Mouse (Mus musculus) forebrain, embryonic 11.5 days (tissue): ENCODE data around the gene Cnot6. TPM values are rescaled to one million over a fixed set of nuclear protein-coding genes. Genes with fewer than 3 reads are reported as not detected.

ENCODE experiments used
- ATAC-seq: fragments of 200-750 bp; cut with Nextera tagmentation; replicated peaks from 2 replicates; pipeline ENCODE4 v1.8.0; 2017; ENCODE audit warnings: moderate TSS enrichment; ENCODE audit not compliant: low FRiP score
- DNase-seq: peaks from one replicate; pipeline ENCODE4 v3.0.0-alpha.2; 2017; ENCODE audit warnings: low spot score
- H3K27ac ChIP-seq: fragments of 300-500 bp; sonication (generic); 2 replicates; pipeline ENCODE4 v1.5.1; 2014; ENCODE audit warnings: low read depth, low read length
- H3K27me3 ChIP-seq: fragments of 300-500 bp; sonication (generic); 2 replicates; pipeline ENCODE4 v1.6.1; 2014; ENCODE audit warnings: mild to moderate bottlenecking, low read length, mixed read lengths; ENCODE audit not compliant: control insufficient read depth, insufficient read depth
- H3K36me3 ChIP-seq: fragments of 300-500 bp; sonication (generic); 2 replicates; pipeline ENCODE4 v1.6.1; 2014; ENCODE audit warnings: mild to moderate bottlenecking, low read length, moderate library complexity, mixed read lengths; ENCODE audit not compliant: control insufficient read depth, insufficient read depth
- H3K4me1 ChIP-seq: fragments of 300-500 bp; sonication (generic); replicated peaks from 2 replicates; pipeline ENCODE4 v1.6.1; 2014; ENCODE audit warnings: low read length, mixed read lengths; ENCODE audit not compliant: control insufficient read depth, insufficient read depth
- H3K4me2 ChIP-seq: fragments of 300-500 bp; sonication (generic); 2 replicates; pipeline ENCODE4 v1.6.1; 2014; ENCODE audit warnings: low read depth, mild to moderate bottlenecking, low read length, moderate library complexity, mixed read lengths; ENCODE audit not compliant: severe bottlenecking
- H3K4me3 ChIP-seq: fragments of 300-500 bp; sonication (generic); 2 replicates; pipeline ENCODE4 v1.5.1; 2014; ENCODE audit warnings: low read depth, low read length
- H3K9ac ChIP-seq: fragments of 300-500 bp; sonication (generic); 2 replicates; pipeline ENCODE4 v1.6.1; 2014; ENCODE audit warnings: low read length
- H3K9me3 ChIP-seq: fragments of 300-500 bp; sonication (generic); 2 replicates; pipeline ENCODE4 v1.6.1; 2016; ENCODE audit warnings: low read length, mixed read lengths; ENCODE audit not compliant: control insufficient read depth
- WGBS: fragments of 180-500 bp; shearing (Covaris S2); extraction: QIAGEN DNeasy Blood & Tissue Kit; methylation state at CpG from one replicate; pipeline ENCODE4 v1.1.7; 2014; 5-methylcytosine and 5-hydroxymethylcytosine counted together
- polyA plus RNA-seq: library from polyadenylated mRNA; unstranded; fragments of >200 nt; fragmentation: Nextera tagmentation; extraction: Ambion mirVana; gene quantifications from 2 replicates; pipeline ENCODE4 v1.2.1, GENCODE M21; 2014

Cnot6 gene
- polyA plus RNA-seq: 55.3 and 60.2 TPM in 2 replicates

GRCm38 (mm10) chr11:49712555-49713335 lies at the start of gene Cnot6:
Cnot6 (minus strand) TSS chr11:49712723.
- peak within 1 kb of the TSS; percentile 91 for H3K27ac ChIP-seq
- peak within 1 kb of the TSS; percentile 99 for H3K9ac ChIP-seq
- peaks cover 6% of the 10 kb centered on the region; the same call in 1 of the 2 replicates for H3K4me1 ChIP-seq
- WGBS: 2% methylated on average over 61 of the region's 65 CpGs
- DNase-seq (peak; percentile 99), ATAC-seq (peak; percentile 98)
- H3K27me3 ChIP-seq: no peaks in the 10 kb centered on the region
- H3K4me2 ChIP-seq: peak within 1 kb of the TSS; percentile 60
- peak within 1 kb of the TSS; percentile 98 for H3K4me3 ChIP-seq
- no peaks in the 10 kb centered on the region; the same call in 1 of the 2 replicates for H3K36me3 ChIP-seq
- H3K9me3 ChIP-seq: no peaks in the 10 kb centered on the region

- 93% methylated on average over 5 of the region's 5 CpGs for WGBS
- no peak overlapping the region for H3K27ac ChIP-seq
- no peak for DNase-seq
- no peak overlapping the region for H3K4me2 ChIP-seq
- no peaks in the 10 kb centered on the region for H3K36me3 ChIP-seq
- no peaks in the 10 kb centered on the region for H3K4me1 ChIP-seq
- H3K9me3 ChIP-seq: no peaks in the 10 kb centered on the region
- ATAC-seq: no peak
- H3K9ac ChIP-seq: no peak overlapping the region
- H3K27me3 ChIP-seq: no peaks in the 10 kb centered on the region
- no peak overlapping the region for H3K4me3 ChIP-seq
Observed at GRCm38 (mm10) chr11:49761130-49761529, 48.6 kb upstream of the Cnot6 start.

GRCm38 (mm10) chr11:49758096-49758495 lies 45.6 kb upstream of the Cnot6 start:
- WGBS: 88% methylated on average over 3 of the region's 3 CpGs
- DNase-seq (no peak), ATAC-seq (no peak)
- Histone ChIP-seq H3K4me2 (no peak overlapping the region), H3K9me3 (no peaks in the 10 kb centered on the region), H3K4me1 (no peaks in the 10 kb centered on the region), H3K9ac (no peak overlapping the region), H3K36me3 (no peaks in the 10 kb centered on the region), H3K27me3 (no peaks in the 10 kb centered on the region), H3K27ac (no peak overlapping the region), H3K4me3 (no peak overlapping the region)

- Histone ChIP-seq H3K27ac (no peak overlapping the region), H3K9ac (no peak overlapping the region), H3K4me1 (no peaks in the 10 kb centered on the region), H3K4me3 (no peak overlapping the region), H3K27me3 (no peaks in the 10 kb centered on the region), H3K36me3 (no peaks in the 10 kb centered on the region), H3K4me2 (no peak overlapping the region), H3K9me3 (no peaks in the 10 kb centered on the region)
- DNase-seq (no peak), ATAC-seq (no peak)
- WGBS: 64% methylated on average over 12 of the region's 12 CpGs
Observed at GRCm38 (mm10) chr11:49754958-49755665, 42.6 kb upstream of the Cnot6 start.

GRCm38 (mm10) chr11:49746756-49747155 lies 34.2 kb upstream of the Cnot6 start:
- DNase-seq (no peak), ATAC-seq (no peak)
- 96% methylated on average over 1 of the region's 1 CpGs for WGBS
- H3K4me3 ChIP-seq: no peak overlapping the region
- H3K4me2 ChIP-seq: no peak overlapping the region
- H3K9me3 ChIP-seq: no peaks in the 10 kb centered on the region
- H3K27me3 ChIP-seq: no peaks in the 10 kb centered on the region
- H3K27ac ChIP-seq: no peak overlapping the region
- no peaks in the 10 kb centered on the region for H3K4me1 ChIP-seq
- no peak overlapping the region for H3K9ac ChIP-seq
- no peaks in the 10 kb centered on the region for H3K36me3 ChIP-seq

- Histone ChIP-seq H3K4me2 (no peak overlapping the region), H3K4me1 (no peaks in the 10 kb centered on the region), H3K9me3 (no peaks in the 10 kb centered on the region), H3K36me3 (no peaks in the 10 kb centered on the region), H3K9ac (no peak overlapping the region), H3K27ac (no peak overlapping the region), H3K27me3 (no peaks in the 10 kb centered on the region), H3K4me3 (no peak overlapping the region)
- 86% methylated on average over 3 of the region's 3 CpGs for WGBS
- DNase-seq: no peak
- ATAC-seq: no peak
Observed at GRCm38 (mm10) chr11:49745839-49746238, 33.3 kb upstream of the Cnot6 start.

GRCm38 (mm10) chr11:49744981-49745380 lies 32.5 kb upstream of the Cnot6 start:
- Histone ChIP-seq H3K4me3 (no peak overlapping the region), H3K27me3 (no peaks in the 10 kb centered on the region), H3K9ac (no peak overlapping the region), H3K4me2 (no peak overlapping the region), H3K36me3 (no peaks in the 10 kb centered on the region), H3K4me1 (no peaks in the 10 kb centered on the region), H3K27ac (no peak overlapping the region), H3K9me3 (no peaks in the 10 kb centered on the region)
- DNase-seq (no peak), ATAC-seq (no peak)

- no peak overlapping the region for H3K27ac ChIP-seq
- no peak for DNase-seq
- 90% methylated on average over 7 of the region's 7 CpGs for WGBS
- H3K36me3 ChIP-seq: no peaks in the 10 kb centered on the region
- H3K4me1 ChIP-seq: no peaks in the 10 kb centered on the region
- H3K9ac ChIP-seq: no peak overlapping the region
- no peaks in the 10 kb centered on the region for H3K27me3 ChIP-seq
- H3K9me3 ChIP-seq: no peaks in the 10 kb centered on the region
- no peak overlapping the region for H3K4me2 ChIP-seq
- no peak overlapping the region for H3K4me3 ChIP-seq
- no peak for ATAC-seq
Observed at GRCm38 (mm10) chr11:49743634-49744033, 31.1 kb upstream of the Cnot6 start.
